Mouse (Mus musculus) spleen, embryonic (tissue): ENCODE measurements around the gene Sem1.
"Not testable (repeated sequence)": the region's sequence is repeated elsewhere in the genome, so short reads cannot be mapped to it uniquely, and the experiment has no call there.

Experiments used
- CTCF ChIA-PET: fragments of 350-600 bp; sonication (Branson Sonifier 250); formaldehyde crosslinking; loops from one replicate; lab custom pipeline; 2022; lab: Charles Lee

Gene Sem1

DNA sequence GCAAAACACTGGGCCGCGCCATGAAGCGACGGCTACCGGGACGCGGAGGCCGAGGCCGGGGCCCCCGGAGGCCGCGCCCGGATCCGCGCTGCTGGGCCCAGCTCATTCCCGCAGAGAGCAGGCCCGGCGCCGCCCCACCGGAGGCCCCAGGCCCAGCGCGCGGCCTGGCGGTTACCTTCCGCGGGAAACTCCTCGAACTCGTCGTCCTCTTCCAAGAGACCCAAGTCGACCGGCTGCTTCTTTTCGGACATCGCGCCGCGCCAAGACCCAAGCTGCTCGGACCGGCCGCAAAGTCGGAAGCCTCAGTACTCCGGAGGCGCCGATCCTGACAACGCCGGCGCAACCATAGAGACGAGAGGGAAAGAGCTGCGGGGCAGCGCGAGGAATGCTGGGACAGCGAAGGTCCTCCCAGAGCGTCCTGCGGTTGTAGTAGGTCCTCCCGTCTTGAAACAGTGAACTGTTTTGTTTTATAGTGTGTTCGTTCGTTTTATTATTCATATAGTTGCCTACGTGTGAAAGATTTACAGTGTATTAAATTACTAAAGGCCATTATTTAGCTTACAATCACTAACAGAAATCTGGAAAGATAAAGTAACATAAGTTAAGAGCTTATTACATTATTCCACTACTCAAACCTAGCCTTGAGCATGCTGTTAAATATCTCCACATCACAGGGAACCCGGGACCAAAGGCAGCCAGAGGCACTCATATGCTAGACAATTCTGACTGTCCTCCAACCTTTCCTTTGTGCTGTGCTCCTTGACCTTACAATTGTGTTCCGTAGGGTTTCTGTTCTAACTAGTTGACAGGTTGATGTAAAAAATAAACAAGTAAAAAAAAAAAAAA lies at the start of gene Sem1:
TSS of gene Sem1 (minus strand) at position 360 of the 846 bp plus-strand sequence.
- CTCF ChIA-PET: interaction anchor here (0.7 kb wide), 1 partner anchor 15 kb away, joined by 3 read pairs; no protein-coding TSS in a partner anchor

DNA sequence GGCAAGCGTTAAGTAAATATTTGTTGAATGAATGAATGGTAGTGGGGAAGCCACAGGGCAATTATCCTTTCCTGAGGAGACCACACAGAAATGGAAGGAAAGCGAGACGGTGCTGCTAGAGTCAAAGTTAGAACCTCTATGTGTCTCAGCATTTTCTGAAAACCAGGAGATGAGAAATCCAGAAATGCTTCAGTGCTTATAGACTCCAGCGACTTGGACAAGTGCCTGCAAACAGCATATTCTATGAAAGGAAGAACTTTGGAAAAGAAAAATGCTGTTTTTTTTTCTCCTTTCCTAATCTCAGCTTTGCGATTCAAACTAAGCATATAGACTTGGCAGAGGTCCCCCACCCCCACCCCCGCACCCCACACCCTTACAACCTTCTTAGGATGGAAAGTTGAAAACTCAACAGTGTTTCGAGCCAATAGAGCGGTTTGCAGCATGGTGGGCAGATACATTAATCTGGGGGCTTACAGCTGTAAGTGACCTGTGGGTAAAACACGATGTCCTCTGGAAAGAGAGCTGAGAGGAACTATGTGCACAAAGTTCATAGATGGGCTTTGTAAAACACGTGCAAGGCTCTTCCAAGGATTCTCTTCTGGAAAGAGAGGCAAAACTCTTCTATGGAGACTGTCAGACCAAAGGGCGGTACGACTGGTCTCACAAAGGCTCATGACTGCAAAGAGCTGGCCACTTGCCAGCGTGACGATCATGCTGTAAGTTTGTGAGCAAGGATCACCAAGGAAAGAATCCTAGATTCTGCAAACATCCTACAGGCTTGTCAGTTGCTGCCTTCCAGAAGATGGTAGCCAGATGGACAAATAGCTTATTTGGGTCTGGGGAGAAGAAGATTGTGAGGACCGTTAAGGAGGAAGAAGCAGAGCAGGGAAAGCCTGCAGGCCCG lies 44.6 kb upstream of the Sem1 start:
- CTCF ChIA-PET: no interaction called here

DNA sequence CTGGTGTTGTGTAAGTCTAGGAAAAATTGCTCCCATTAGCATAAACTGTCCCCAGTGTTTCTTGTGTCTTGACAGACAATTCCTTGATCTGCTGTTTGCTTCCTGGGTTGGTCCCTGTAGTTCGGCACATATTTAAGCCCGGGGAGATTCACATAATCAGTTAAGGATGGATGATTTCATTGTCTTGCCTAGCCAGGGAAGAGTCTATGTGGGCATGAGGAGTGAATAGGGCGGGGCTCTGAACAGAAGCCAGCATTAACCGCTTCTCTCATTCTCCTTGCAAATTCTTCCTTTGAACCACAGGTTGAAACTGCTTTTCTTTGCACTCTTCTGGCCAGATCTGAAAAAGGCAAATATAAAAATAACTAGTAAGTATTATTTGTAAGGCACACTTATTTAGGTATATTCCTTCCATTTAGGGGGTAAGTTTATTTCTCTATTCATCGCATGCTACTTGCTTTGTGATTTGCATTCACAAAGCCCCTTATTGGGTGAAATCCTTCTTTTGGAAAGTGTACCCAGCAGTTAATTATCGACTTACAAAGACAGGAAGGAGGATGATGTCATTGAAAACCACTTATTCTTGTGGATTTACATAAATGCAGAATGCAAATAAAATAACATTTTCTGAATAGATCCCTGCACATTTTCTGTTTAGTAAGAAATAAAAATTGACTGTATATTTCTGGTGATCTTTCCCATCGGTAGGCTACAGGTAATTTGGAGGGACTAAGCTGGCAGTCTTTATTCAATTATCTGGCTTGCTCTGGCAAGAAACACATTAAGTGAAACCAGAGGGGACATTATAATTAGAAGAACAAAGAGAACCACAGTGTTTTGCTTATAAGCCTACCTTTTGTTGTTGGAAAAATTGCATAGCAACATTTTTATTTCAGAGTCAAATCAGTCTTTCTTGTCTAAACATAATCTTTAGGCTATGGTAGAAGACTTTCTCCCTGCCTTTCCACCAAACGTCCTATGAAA lies 25.4 kb upstream of the Sem1 start:
- CTCF ChIA-PET: no interaction called here

DNA sequence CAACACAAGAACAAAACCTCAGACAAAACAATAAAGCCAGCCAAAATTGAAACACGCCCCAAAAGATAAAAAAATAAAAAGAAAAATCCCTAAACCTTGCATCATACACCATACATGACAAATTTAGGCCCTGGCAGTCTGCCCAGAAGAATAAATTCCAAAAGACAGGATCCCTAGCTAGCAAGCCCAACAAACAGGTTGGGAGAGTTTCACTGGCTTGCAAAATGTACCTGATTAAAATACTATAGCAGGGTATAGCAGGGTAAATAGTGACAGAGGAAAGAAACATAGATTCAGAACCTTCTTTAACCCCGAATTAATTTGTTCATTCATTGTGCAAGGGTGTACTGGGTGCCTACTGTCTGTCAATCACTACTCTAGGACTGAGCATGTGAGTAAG lies 7.8 kb upstream of the Sem1 start:
- CTCF ChIA-PET: no interaction called here

DNA sequence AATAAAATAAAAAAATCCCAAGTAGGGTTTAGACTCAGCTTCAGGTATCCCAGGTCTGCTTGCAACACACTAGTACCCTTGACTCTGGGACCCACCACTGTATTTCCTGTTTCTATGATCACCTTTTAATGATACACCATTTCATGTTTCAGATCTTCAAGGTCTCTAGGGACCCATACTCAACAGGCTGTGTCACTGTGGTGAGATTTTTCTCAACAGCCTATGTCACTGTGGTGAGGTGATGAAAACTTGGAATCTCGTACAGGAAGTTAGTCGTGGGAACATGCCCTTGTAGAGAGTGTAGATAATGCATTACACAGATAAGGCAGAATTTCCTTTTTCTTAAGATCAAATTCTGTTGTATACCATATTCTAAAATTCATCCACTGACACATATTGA lies 3.4 kb upstream of the Sem1 start:
- CTCF ChIA-PET: no interaction called here

DNA sequence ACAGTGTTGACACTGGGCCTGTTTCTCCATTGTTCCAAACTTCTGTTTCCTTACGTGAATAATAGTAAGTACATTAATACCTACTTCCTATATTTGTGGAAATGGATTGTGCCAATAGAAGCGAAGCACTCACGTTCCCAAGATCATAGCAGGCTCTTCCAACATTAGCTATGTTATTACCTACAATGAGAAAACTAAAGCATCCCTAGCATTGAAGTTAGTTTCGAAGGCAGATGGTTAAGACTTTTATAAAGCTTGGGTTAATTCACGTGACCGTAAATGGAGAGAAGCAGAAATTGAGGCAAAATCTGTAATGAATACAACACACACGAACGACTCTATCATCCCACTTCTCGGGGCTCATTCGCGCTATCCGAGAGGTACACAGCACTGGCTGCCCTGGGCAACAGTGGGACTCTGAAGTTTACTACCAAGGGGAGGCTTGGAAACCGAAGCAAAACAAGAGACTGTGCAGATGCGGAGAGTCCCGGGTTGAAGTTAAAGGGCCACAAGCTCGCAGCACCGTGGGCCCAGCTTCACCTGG lies 650 bp downstream of the Sem1 start:
- CTCF ChIA-PET: no interaction called here

DNA sequence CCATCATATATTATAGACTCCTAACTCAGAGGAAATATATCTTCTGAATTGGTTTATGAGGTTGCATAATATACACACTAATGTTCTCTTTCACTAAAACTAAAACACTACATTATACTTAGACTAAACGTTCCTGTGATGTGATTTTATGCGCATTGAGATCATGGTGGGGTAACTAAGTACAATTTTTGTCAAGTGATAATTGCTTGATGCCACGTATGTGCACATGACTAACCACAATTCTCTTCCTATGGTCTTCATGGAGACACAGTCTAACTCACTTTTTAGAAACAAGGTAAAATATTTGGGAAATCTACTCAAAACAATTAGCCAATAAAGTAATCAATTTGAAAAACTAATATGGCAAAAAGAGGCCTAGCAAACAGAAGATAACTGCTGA lies 1.2 kb downstream of the Sem1 start:
- CTCF ChIA-PET: no interaction called here

DNA sequence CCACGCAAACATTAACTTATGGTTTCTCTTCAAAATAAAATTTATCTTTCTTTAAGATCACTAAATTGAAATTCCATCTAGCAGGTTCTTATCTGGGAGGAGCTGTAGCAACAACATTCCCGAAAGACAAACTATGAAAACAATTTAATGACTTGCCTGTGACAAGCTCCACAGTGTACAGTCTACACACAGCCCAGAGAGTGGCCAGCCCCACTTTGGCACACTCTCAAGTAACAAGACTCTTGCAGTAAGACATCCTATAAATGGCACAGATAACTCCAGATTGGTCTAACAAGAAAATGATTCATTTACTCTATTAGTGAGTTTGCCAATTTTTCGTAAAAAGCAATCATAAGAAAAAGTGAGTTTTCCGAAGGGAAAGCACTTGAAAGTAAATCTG lies 2.7 kb downstream of the Sem1 start:
- CTCF ChIA-PET: no interaction called here

DNA sequence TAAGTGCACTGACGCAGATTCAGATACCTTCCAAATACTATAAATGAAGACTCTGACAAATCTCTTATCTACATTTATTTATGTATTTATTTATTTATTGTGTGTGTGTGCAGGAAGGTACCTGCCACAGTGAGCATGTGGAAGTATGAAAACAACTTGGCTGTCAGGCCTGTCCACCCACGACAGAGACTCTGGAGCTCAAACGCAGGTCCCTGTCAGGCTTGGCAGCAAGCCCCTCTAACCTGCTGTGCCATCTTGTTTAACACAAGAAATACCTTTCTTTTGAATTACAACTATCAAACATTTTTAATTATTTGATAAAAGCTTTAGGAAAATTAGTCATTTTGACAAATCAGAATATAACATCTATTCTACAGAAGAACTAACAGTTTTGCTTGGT lies 10.0 kb downstream of the Sem1 start:
- CTCF ChIA-PET: no interaction called here

DNA sequence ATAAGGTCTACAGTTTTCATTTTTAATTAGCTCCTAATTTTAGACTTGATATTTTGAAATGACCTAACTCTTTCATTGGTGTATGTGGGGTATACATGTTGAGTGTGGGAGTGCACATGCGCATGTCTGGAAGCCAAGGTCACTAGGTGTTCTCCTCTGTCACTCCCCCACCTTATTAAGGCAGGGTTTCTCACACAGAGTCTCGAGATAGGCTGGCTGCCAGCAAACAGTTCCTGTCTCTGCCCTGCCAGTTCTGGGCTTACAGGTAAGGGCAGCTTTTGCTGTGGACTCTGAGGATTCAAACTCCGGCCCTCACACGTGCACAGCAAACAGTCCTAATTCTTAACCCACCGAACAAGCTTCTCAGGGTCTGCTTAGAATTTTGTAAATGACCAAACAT lies 14.8 kb downstream of the Sem1 start:
- CTCF ChIA-PET: interaction anchor here (0.6 kb wide), 1 partner anchor 15 kb away, joined by 3 read pairs; the partner anchor contains the start of gene Sem1

DNA sequence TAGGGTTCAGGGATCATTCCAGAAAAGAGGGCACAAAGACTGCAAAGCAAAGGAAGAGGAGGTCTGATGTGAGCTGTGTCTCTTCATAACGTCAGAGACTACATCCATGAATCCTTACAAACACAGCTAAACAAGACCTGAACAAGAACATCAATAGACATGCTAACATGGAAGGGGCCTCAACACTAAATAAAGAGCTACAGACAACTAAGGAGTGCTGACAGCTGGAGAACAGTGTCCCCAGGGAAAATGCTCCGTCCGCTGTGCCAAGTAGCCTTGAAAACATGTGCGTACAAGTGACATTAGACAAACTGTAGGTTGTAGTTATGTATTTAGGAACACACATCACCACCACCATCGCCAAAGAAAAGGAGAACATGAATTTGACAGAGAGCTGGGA lies 15.7 kb downstream of the Sem1 start:
- CTCF ChIA-PET: no interaction called here

DNA sequence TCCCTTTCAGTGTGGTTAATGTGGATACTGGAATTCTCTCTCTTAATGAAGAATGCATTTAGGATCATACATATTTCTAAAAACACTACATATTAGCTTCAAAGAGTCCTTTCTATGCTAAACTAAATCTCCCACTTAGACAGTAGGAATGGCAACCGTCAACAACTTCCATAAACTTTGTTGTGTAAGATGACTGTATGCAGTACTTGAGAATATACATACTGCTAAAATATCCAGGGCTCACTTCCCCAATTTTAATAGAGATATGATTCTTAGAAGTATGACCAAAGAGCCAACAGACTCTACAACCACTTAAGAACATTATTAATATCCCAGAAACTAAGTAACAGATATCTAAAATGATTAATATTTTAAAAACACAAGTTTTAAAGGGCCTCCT lies 20.8 kb downstream of the Sem1 start:
- CTCF ChIA-PET: no interaction called here

DNA sequence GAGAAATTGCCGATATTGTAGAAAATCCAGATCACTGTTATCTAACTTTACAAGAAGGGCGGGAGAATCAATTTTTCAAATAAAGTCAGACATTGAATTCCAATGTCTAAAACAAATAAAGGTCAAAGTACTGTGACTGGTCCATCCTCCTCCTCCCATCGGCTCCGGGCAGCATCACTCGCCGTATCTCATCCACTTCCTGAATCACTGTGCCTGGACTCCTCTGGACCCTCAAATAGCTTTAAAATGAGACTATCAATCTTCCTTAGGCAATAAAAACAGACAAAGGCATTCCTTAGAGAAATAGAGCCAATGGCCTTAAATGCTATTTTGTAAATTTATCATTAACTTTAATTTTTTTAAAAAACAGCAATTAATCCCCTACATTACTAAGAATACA lies 26.5 kb downstream of the Sem1 start:
- CTCF ChIA-PET: no interaction called here

DNA sequence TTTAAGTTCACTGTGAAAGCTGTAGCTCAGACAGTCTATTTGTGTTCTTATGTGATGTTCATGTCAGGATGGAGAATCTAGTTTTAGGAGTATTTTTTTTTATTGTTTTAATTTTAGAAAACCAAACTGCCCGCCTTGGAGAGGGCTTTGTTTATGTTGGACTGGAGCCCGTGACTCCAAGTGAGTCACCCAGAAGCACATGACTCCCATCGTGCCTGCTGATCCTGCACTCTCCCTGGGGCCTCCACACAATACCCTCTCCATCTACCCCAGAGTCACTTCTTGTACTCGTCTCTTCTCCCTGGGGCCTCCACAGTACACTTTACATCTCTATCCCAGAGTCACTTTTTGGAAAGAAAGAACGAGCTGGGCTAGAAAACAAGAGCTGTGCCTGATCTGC lies 30.5 kb downstream of the Sem1 start:
- CTCF ChIA-PET: no interaction called here

DNA sequence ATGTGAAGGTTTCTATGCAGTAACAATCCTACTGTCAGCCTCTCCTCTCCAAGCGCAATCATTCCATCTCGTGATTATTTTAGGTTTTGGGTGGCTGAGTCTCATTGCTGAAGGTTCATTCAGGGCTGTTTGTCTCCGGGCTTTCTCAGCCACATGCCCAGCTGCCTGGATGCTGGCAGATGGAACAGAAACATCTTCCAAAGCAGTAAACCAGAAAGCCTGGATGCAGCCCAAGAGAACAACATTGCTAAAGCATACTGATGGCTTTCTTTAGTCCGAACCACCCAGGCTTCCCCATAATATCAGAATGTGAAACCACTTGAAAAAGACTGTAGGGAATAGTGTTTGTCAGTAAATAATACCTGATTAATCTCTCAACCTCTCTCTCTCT lies 34.2 kb downstream of the Sem1 start:
- CTCF ChIA-PET: no interaction called here

DNA sequence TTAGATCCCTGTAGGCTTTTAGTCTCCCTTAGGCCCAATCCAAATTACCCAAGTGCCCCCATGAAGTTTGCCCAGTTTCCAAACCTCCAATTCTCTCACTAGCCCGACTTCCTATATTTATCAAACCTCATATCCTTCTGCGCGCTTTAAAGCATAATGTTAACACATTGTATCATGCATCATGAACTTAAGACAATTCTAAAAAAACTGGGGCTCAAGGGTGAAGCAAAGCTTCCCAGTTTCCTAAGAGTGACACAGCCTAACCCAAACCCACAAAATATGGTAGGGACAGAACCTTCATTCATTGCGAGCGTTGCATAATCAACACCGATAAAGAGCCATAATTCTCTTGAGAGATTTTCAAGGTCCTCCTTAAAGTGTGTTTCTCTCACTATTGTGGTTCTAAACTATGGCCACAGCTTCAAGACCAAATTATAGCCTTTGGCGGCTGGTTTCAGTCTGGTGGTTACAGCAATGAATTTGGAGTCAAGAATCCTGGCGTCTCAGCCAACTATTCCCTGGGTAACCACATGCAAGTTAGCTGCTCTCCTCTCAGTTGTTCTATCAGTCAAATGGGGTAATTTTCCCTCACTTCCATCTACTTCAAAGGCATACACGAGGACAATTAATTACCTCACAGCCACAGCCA lies 34.7 kb downstream of the Sem1 start:
- CTCF ChIA-PET: no interaction called here

DNA sequence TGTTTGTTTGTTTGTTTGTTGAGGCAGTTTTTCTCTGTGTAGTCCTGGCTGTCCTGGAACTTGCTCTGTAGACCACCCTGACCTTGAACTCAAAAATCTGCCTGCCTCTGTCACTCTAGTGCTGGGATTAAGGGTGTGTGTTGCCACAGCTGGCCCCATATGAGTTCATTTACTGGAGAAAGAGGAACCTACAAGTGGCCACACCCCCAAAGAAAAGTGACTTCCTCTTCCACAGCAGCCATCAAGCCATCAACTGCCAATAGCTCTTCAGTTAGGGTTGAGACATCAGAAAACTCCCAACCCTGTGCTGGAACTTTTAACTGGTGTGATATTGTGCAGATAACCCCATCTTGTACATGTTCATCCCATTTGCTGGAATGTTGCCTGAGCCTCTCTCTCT lies 36.3 kb downstream of the Sem1 start:
- CTCF ChIA-PET: no interaction called here

DNA sequence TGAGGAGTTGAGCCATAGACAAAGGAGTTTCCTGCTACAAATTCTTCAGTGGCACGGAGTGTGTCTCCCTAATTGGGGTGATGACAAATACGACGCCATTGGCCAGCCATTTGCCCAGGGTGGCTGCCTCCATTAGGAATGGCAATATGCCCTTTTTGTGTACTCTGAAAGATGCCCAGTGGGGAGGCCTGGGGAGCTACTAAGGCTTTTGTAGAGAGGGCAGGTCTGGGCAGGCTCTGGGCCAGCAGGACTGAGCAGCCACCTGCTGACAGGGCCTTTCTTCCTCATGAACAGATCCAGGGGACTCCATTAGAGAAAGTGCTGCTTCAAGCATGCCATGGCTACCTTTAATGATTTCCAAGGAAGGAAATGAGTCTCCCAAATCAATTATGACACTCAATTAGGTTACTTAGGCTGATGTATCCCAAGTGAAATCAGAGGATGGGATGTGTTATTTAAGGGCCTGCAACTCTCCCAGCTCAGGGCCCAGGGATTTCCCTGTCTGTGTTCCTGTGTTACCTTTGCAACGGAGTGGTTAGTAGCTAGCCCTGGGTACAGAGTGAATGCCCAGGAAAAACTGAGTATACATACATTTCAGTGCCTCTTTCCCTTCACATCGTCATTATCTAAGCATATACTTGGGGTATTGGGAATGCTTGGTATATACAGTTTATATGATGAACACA lies 41.5 kb downstream of the Sem1 start:
- CTCF ChIA-PET: no interaction called here

DNA sequence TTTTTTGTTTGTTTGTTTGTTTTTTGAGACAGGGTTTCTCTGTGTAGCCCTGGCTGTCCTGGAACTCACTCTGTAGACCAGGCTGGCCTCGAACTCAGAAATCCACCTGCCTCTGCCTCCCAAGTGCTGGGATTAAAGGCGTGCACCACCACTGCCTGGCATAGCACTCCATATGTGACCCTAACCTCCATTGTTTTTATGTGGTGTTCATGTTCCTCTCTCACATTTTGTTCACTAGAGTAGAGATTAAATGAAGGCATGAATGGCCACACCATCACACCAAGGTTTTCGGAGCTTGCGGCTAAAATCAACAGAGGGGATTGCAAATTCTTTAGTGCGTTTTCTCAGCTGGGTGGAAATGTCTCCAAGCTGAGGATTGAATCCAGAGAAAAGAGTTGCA lies 42.1 kb downstream of the Sem1 start:
- CTCF ChIA-PET: not testable (repeated sequence)
